Mouse (Mus musculus): ENCODE results near the gene Slco4a1. TPM values are rescaled to one million over a fixed set of nuclear protein-coding genes. Genes with fewer than 3 reads are reported as not detected.

Gene Slco4a1
- polyA plus RNA-seq, 1 experiment from 2014 or later = 1.9 TPM

GRCm38 (mm10) chr2:180456705-180457104, 660 bp downstream of the Slco4a1 start:
- Histone ChIP-seq H3K36me3 (ENCODE audit: control insufficient read depth, insufficient read depth, low read length) (no peaks in the 10 kb centered on the region), H3K4me2 (ENCODE audit: low read depth, severe bottlenecking) (peak overlapping the region; percentile 97), H3K4me1 (ENCODE audit: control insufficient read depth, insufficient read depth, low read length) (peaks cover 7% of the 10 kb centered on the region; the same call in 1 of the 2 replicates), H3K27ac (replicated peaks; ENCODE audit: low read depth, low read length) (no peak overlapping the region), H3K9ac (ENCODE audit: low read length) (no peak overlapping the region; the same call in 1 of the 2 replicates), H3K4me3 (ENCODE audit: low read depth, low read length) (peak overlapping the region; percentile 39), H3K9me3 (ENCODE audit: control insufficient read depth, low read length) (no peaks in the 10 kb centered on the region), H3K27me3 (ENCODE audit: control insufficient read depth, insufficient read depth, low read length) (peaks cover 29% of the 10 kb centered on the region)
- DNase-seq (ENCODE audit: low spot score) = peak; percentile 35
- WGBS = 2% methylated on average over 26 of the region's 28 CpGs
- no peak for ATAC-seq (ENCODE audit: insufficient number of reproducible peaks, low FRiP score, low TSS enrichment, low read depth)

GRCm38 (mm10) chr2:180457680-180458079, 1.6 kb downstream of the Slco4a1 start:
- no peak overlapping the region for H3K4me3 ChIP-seq (ENCODE audit: low read depth, low read length)
- H3K27ac ChIP-seq (replicated peaks; ENCODE audit: low read depth, low read length) = no peak overlapping the region
- H3K9me3 ChIP-seq (ENCODE audit: control insufficient read depth, low read length) = no peaks in the 10 kb centered on the region
- DNase-seq (ENCODE audit: low spot score) (peak; percentile 22), ATAC-seq (ENCODE audit: insufficient number of reproducible peaks, low FRiP score, low TSS enrichment, low read depth) (no peak)
- H3K27me3 ChIP-seq (ENCODE audit: control insufficient read depth, insufficient read depth, low read length) = peaks cover 29% of the 10 kb centered on the region
- H3K36me3 ChIP-seq (ENCODE audit: control insufficient read depth, insufficient read depth, low read length) = no peaks in the 10 kb centered on the region
- H3K4me1 ChIP-seq (ENCODE audit: control insufficient read depth, insufficient read depth, low read length) = peaks cover 7% of the 10 kb centered on the region; the same call in 1 of the 2 replicates
- 28% methylated on average over 2 of the region's 2 CpGs for WGBS
- H3K4me2 ChIP-seq (ENCODE audit: low read depth, severe bottlenecking) = no peak overlapping the region; the same call in 1 of the 2 replicates
- no peak overlapping the region for H3K9ac ChIP-seq (ENCODE audit: low read length)

GRCm38 (mm10) chr2:180459437-180459836, 3.4 kb downstream of the Slco4a1 start:
- peaks cover 7% of the 10 kb centered on the region; the same call in 1 of the 2 replicates for H3K4me1 ChIP-seq (ENCODE audit: control insufficient read depth, insufficient read depth, low read length)
- peaks cover 29% of the 10 kb centered on the region for H3K27me3 ChIP-seq (ENCODE audit: control insufficient read depth, insufficient read depth, low read length)
- no peak overlapping the region for H3K9ac ChIP-seq (ENCODE audit: low read length)
- H3K4me2 ChIP-seq (ENCODE audit: low read depth, severe bottlenecking) = no peak overlapping the region
- ATAC-seq (ENCODE audit: insufficient number of reproducible peaks, low FRiP score, low TSS enrichment, low read depth) (no peak), DNase-seq (ENCODE audit: low spot score) (no peak)
- 76% methylated on average over 4 of the region's 4 CpGs for WGBS
- H3K36me3 ChIP-seq (ENCODE audit: control insufficient read depth, insufficient read depth, low read length) = no peaks in the 10 kb centered on the region
- no peaks in the 10 kb centered on the region for H3K9me3 ChIP-seq (ENCODE audit: control insufficient read depth, low read length)
- H3K4me3 ChIP-seq (ENCODE audit: low read depth, low read length) = no peak overlapping the region
- no peak overlapping the region for H3K27ac ChIP-seq (replicated peaks; ENCODE audit: low read depth, low read length)

GRCm38 (mm10) chr2:180460801-180461200, 4.8 kb downstream of the Slco4a1 start:
- H3K36me3 ChIP-seq (ENCODE audit: control insufficient read depth, insufficient read depth, low read length) = no peaks in the 10 kb centered on the region
- no peak overlapping the region for H3K27ac ChIP-seq (replicated peaks; ENCODE audit: low read depth, low read length)
- ATAC-seq (ENCODE audit: insufficient number of reproducible peaks, low FRiP score, low TSS enrichment, low read depth) = no peak
- peaks cover 26% of the 10 kb centered on the region for H3K27me3 ChIP-seq (ENCODE audit: control insufficient read depth, insufficient read depth, low read length)
- no peak overlapping the region for H3K9ac ChIP-seq (ENCODE audit: low read length)
- H3K4me2 ChIP-seq (ENCODE audit: low read depth, severe bottlenecking) = no peak overlapping the region
- peaks cover 7% of the 10 kb centered on the region; the same call in 1 of the 2 replicates for H3K4me1 ChIP-seq (ENCODE audit: control insufficient read depth, insufficient read depth, low read length)
- H3K4me3 ChIP-seq (ENCODE audit: low read depth, low read length) = no peak overlapping the region
- no peaks in the 10 kb centered on the region for H3K9me3 ChIP-seq (ENCODE audit: control insufficient read depth, low read length)
- WGBS = 67% methylated on average over 8 of the region's 8 CpGs
- no peak for DNase-seq (ENCODE audit: low spot score)

- peaks cover 8% of the 10 kb centered on the region; the same call in 1 of the 2 replicates for H3K27me3 ChIP-seq (ENCODE audit: control insufficient read depth, insufficient read depth, low read length)
- no peaks in the 10 kb centered on the region for H3K36me3 ChIP-seq (ENCODE audit: control insufficient read depth, insufficient read depth, low read length)
- DNase-seq (ENCODE audit: low spot score) = no peak
- H3K9me3 ChIP-seq (ENCODE audit: control insufficient read depth, low read length) = no peaks in the 10 kb centered on the region
- H3K9ac ChIP-seq (ENCODE audit: low read length) = no peak overlapping the region
- ATAC-seq (ENCODE audit: insufficient number of reproducible peaks, low FRiP score, low TSS enrichment, low read depth) = no peak
- 87% methylated on average over 8 of the region's 8 CpGs for WGBS
- H3K27ac ChIP-seq (replicated peaks; ENCODE audit: low read depth, low read length) = no peak overlapping the region
- no peak overlapping the region for H3K4me3 ChIP-seq (ENCODE audit: low read depth, low read length)
- no peak overlapping the region for H3K4me2 ChIP-seq (ENCODE audit: low read depth, severe bottlenecking)
- H3K4me1 ChIP-seq (ENCODE audit: control insufficient read depth, insufficient read depth, low read length) = no peaks in the 10 kb centered on the region
These were observed 6.5 kb downstream of the Slco4a1 start for GRCm38 (mm10) chr2:180462593-180462992.

GRCm38 (mm10) chr2:180466505-180466904, 10.5 kb downstream of the Slco4a1 start:
- Histone ChIP-seq H3K4me1 (ENCODE audit: control insufficient read depth, insufficient read depth, low read length) (no peaks in the 10 kb centered on the region), H3K9me3 (ENCODE audit: control insufficient read depth, low read length) (no peaks in the 10 kb centered on the region), H3K27me3 (ENCODE audit: control insufficient read depth, insufficient read depth, low read length) (no peaks in the 10 kb centered on the region), H3K4me3 (ENCODE audit: low read depth, low read length) (no peak overlapping the region), H3K27ac (replicated peaks; ENCODE audit: low read depth, low read length) (no peak overlapping the region), H3K4me2 (ENCODE audit: low read depth, severe bottlenecking) (no peak overlapping the region), H3K36me3 (ENCODE audit: control insufficient read depth, insufficient read depth, low read length) (no peaks in the 10 kb centered on the region), H3K9ac (ENCODE audit: low read length) (no peak overlapping the region)
- 67% methylated on average over 7 of the region's 7 CpGs for WGBS
- ATAC-seq (ENCODE audit: insufficient number of reproducible peaks, low FRiP score, low TSS enrichment, low read depth) (no peak), DNase-seq (ENCODE audit: low spot score) (no peak)

GRCm38 (mm10) chr2:180468871-180469270, 12.8 kb downstream of the Slco4a1 start:
- H3K27ac ChIP-seq (replicated peaks; ENCODE audit: low read depth, low read length) = no peak overlapping the region
- WGBS = 92% methylated on average over 8 of the region's 8 CpGs
- H3K4me1 ChIP-seq (ENCODE audit: control insufficient read depth, insufficient read depth, low read length) = peaks cover 4% of the 10 kb centered on the region; the same call in 1 of the 2 replicates
- H3K4me3 ChIP-seq (ENCODE audit: low read depth, low read length) = no peak overlapping the region
- H3K9me3 ChIP-seq (ENCODE audit: control insufficient read depth, low read length) = no peaks in the 10 kb centered on the region
- no peaks in the 10 kb centered on the region for H3K36me3 ChIP-seq (ENCODE audit: control insufficient read depth, insufficient read depth, low read length)
- no peak overlapping the region for H3K4me2 ChIP-seq (ENCODE audit: low read depth, severe bottlenecking)
- H3K9ac ChIP-seq (ENCODE audit: low read length) = no peak overlapping the region
- DNase-seq (ENCODE audit: low spot score) = no peak
- 0 out of 2 replicates have a peak, but pooled peaks cover 4% of the 10 kb centered on the region for H3K27me3 ChIP-seq (ENCODE audit: control insufficient read depth, insufficient read depth, low read length)
- no peak for ATAC-seq (ENCODE audit: insufficient number of reproducible peaks, low FRiP score, low TSS enrichment, low read depth)

GRCm38 (mm10) chr2:180469768-180470167, 13.7 kb downstream of the Slco4a1 start:
- H3K27ac ChIP-seq (replicated peaks; ENCODE audit: low read depth, low read length) = no peak overlapping the region
- WGBS = 59% methylated on average over 9 of the region's 9 CpGs
- DNase-seq (ENCODE audit: low spot score) = no peak

More at GRCm38 (mm10) chr2:180469768-180470167, 13.7 kb downstream of the Slco4a1 start:
- peaks cover 4% of the 10 kb centered on the region; the same call in 1 of the 2 replicates for H3K4me1 ChIP-seq (ENCODE audit: control insufficient read depth, insufficient read depth, low read length)
- H3K27me3 ChIP-seq (ENCODE audit: control insufficient read depth, insufficient read depth, low read length) = 0 out of 2 replicates have a peak, but pooled peaks cover 4% of the 10 kb centered on the region
- no peak overlapping the region for H3K4me3 ChIP-seq (ENCODE audit: low read depth, low read length)
- no peak for ATAC-seq (ENCODE audit: insufficient number of reproducible peaks, low FRiP score, low TSS enrichment, low read depth)
- no peaks in the 10 kb centered on the region for H3K36me3 ChIP-seq (ENCODE audit: control insufficient read depth, insufficient read depth, low read length)
- H3K9me3 ChIP-seq (ENCODE audit: control insufficient read depth, low read length) = no peaks in the 10 kb centered on the region
- H3K4me2 ChIP-seq (ENCODE audit: low read depth, severe bottlenecking) = no peak overlapping the region
- H3K9ac ChIP-seq (ENCODE audit: low read length) = no peak overlapping the region

Measured in limb, embryonic 11.5 days (tissue).